Mouse (Mus musculus) inflammation-experienced regulatory T-cells (primary cell): ENCODE measurements around the gene 1700088E04Rik. TPM values are rescaled to one million over a fixed set of nuclear protein-coding genes. Genes with fewer than 3 reads are reported as not detected.

Source experiments
- polyA plus RNA-seq, 2 experiments: library from polyadenylated mRNA; unstranded; fragments of 100-300 nt; shearing (Covaris generic); gene quantifications; one replicate each; pipeline ENCODE4 v1.2.1; 2017

1700088E04Rik gene
- polyA plus RNA-seq, result 1 to 10 TPM; 1.1 to 1.4 TPM

GRCm38 (mm10) chr15:79140866-79141565 is at the start of gene 1700088E04Rik, which contains the start of gene Polr2f:
1700088E04Rik (minus strand) TSS chr15:79141253.
Polr2f (plus strand) TSS chr15:79141009.

GRCm38 (mm10) chr15:79165140-79165539 is 24.1 kb upstream of the 1700088E04Rik start, which contains the start of gene Sox10:
Sox10 (minus strand) TSS chr15:79165240.

GRCm38 (mm10) chr15:79108421-79109320 is 32.4 kb downstream of the 1700088E04Rik start, which contains the start of gene Micall1:
Micall1 (plus strand) TSS chr15:79108898.

Other genes starting within 250 kb of the 1700088E04Rik start
- 1 to 10 TPM in 1 of 2 experiments, under 1 TPM in 1; 0.51 to 2.8 TPM for gene Gm49510, start 241.6 kb downstream of the 1700088E04Rik start, polyA plus RNA-seq
- gene Sh3bp1, start 241.5 kb downstream of the 1700088E04Rik start, polyA plus RNA-seq, result 100 to 1,000 TPM; 194 to 241 TPM
- gene Pdxp, start 227.3 kb downstream of the 1700088E04Rik start, polyA plus RNA-seq, result 10 to 100 TPM; 27.2 to 27.9 TPM
- 100 to 1,000 TPM; 406 to 488 TPM for gene Lgals1, start 214.5 kb downstream of the 1700088E04Rik start, polyA plus RNA-seq
- gene Nol12, start 206.3 kb downstream of the 1700088E04Rik start, polyA plus RNA-seq, result 10 to 100 TPM; 44.7 to 55.2 TPM
- 100 to 1,000 TPM in 1 of 2 experiments, 10 to 100 TPM in 1; 88.2 to 119 TPM for gene Triobp, start 193.5 kb downstream of the 1700088E04Rik start, polyA plus RNA-seq
- 100 to 1,000 TPM; 103 to 105 TPM for gene H1f0, start 112.8 kb downstream of the 1700088E04Rik start, polyA plus RNA-seq
- 1 to 10 TPM in 1 of 2 experiments, under 1 TPM in 1; 0.43 to 2.3 TPM for gene Galr3, start 99.4 kb downstream of the 1700088E04Rik start, polyA plus RNA-seq
- 10 to 100 TPM; 55.1 to 58.4 TPM for gene Ankrd54, start 78.4 kb downstream of the 1700088E04Rik start, polyA plus RNA-seq
- gene Eif3l, start 66.1 kb downstream of the 1700088E04Rik start, polyA plus RNA-seq, result 100 to 1,000 TPM; 142 to 167 TPM
- 10 to 100 TPM; 41.4 to 55.0 TPM for gene Micall1, start 32.4 kb downstream of the 1700088E04Rik start, polyA plus RNA-seq
- gene Polr2f, start 244 bp downstream of the 1700088E04Rik start, polyA plus RNA-seq, result 100 to 1,000 TPM; 133 to 136 TPM
- 1 to 10 TPM in 1 of 2 experiments, under 1 TPM in 1; 0.54 to 1.1 TPM for gene Sox10, start 24.0 kb upstream of the 1700088E04Rik start, polyA plus RNA-seq
- gene Pick1, start 87.9 kb upstream of the 1700088E04Rik start, polyA plus RNA-seq, result 10 to 100 TPM; 34.2 to 40.0 TPM
- gene Gm49486, start 88.1 kb upstream of the 1700088E04Rik start, polyA plus RNA-seq, result under 1 TPM; 0.12 to 0.23 TPM
- under 1 TPM; 0.16 to 0.86 TPM for gene Slc16a8, start 113.5 kb upstream of the 1700088E04Rik start, polyA plus RNA-seq
- gene Baiap2l2, start 144.3 kb upstream of the 1700088E04Rik start, polyA plus RNA-seq, result 1 to 10 TPM; 1.3 to 3.7 TPM
- 10 to 100 TPM; 13.3 to 19.2 TPM for gene Pla2g6, start 187.1 kb upstream of the 1700088E04Rik start, polyA plus RNA-seq
- 1 to 10 TPM in 1 of 2 experiments, under 1 TPM in 1; 0.87 to 1.5 TPM for gene Maff, start 205.4 kb upstream of the 1700088E04Rik start, polyA plus RNA-seq